Mouse (Mus musculus): ENCODE measurements at regions not wholly inside any gene's neighbourhood (a gene's known extent, or its start where the extent isn't known, plus 50 kb on each side); places are given as distances from the start of the nearest gene placed in this dataset.

DNA sequence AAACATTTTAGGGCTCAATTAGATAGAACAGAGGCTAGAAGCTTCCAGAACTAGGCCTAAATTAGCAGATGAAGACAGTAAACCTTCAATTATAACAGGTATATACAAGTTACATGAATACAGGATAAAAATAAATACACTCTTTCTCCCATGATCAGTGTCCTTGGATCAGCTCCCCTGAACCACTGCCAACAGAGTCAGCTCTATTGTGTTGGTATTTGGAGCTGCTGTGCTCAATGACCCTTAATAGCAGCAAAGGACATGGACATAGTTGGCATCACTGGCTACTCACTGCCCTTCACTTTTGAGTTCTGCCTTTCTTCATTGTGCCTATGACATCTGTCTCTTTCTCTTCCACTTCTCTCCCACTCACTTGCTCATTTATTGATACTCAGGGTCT is 639.1 kb upstream of the 4921530L21Rik start:
- DNase-seq (ENCODE audit: low spot score in 2 of 2) = no peak

DNA sequence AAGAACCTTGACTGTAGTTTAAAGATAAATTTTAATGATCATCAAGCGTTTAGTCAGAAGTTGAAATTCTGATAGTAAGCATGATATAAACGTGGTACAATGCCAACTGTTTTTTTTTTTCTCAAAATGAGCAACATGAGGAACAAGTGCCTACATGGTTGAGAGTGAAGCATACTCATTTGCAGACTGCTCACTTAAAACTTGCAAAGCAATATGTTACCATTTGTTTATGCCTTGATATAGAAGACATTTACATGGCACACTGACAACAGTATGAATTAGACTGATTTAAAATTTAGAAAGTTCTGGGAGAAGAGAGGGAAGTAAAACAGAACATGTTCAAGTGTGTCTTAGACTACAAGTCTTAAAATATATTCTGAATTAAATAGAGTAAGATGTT is 632.2 kb upstream of the 4921530L21Rik start:
- DNase-seq (ENCODE audit: low spot score in 2 of 2) = no peak

DNA sequence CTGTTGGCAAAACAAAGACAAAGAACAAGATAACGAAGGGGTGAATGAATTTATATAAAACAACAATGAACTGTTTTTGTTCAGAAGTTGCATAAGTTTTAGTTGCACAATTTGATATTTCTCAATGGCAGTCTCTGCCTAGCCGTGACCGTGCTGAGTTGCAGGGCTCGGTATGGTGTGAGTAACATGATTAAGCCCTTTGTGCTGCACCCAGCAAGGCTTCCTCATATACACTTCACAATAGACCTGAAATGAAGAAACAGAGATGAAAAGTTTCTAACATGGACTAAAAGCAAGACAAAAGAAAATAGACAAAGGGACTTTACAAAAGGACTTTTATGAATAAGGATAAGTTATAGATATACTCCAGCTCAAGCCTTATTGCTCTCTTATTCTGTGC is 624.9 kb upstream of the 4921530L21Rik start:
- no peak for DNase-seq (ENCODE audit: low spot score in 2 of 2)

DNA sequence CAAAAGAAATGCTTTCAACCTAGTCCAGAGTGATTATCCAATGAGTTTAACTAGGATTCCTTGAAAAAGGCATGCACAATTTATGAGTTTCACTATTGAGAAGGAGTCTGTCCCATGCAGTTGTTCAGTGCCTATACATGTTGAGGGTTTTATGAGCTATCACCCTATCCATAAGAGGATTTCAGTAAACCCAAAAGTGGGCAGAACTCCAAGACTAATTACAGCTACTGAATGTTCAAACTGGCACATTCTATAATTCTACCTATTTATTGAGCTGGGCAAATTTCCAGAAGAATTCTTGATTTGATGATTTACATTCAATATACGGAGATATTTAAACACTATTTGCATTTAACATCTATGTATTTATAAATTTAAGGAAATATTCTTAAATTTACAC is 599.6 kb upstream of the 4921530L21Rik start:
- no peak for DNase-seq (ENCODE audit: low spot score in 2 of 2)

DNA sequence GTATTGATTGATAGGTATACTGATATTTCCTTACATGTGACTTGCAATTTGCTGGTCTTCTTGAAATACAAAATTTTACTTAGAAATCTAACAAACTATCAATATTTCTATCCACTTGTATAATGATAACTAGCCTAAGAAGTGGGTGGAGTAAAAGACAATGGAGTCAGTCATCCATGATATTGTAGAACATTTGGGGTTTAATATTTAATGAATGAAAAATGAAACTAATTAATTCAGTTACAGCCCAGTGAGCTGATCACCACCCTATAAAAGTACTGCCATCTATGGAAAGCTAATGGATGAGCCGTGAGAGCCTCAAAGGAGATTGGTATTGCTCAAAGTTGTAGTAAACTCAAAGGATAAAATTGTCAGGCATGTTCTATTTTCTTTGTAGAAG is 599.0 kb upstream of the 4921530L21Rik start:
- no peak for DNase-seq (ENCODE audit: low spot score in 2 of 2)

DNA sequence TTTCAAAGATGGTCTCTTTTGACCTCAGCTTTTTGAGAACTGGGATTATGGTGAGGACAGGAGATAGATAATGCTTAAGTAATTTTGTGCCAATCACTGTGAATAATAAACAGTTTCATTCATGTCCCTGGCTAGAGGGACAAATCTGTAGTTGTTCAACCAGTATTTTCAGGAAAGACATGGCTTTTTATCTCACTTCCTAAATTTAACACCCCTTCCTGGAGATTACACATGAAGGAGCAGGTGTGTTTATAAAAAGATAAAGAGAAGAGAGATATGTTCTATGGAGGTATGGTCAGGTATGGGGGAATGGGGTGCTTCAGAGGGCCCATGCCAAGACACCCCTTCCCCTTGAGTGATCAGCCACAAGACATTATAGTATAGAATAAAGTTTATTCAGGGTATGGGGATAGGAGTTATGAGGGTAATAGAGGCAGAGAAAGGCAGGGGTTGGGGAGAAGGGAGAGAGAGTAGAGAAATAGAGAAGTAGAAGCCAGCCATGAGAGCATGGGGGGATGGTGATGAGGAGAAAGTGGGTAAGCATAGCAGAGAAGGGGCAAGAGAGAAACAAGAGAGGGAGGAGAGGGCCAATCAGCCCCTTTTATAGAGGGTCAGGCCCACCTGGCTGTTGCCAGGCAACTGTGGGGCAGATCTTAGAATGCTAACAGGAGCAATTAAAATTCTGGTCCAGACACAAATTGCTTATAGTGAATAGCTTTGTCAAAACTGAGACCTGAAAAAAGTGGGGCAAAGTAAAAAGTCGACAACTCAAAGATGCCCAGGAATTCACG is 566.7 kb upstream of the 4921530L21Rik start:
- DNase-seq (ENCODE audit: low spot score in 2 of 2) = no peak

DNA sequence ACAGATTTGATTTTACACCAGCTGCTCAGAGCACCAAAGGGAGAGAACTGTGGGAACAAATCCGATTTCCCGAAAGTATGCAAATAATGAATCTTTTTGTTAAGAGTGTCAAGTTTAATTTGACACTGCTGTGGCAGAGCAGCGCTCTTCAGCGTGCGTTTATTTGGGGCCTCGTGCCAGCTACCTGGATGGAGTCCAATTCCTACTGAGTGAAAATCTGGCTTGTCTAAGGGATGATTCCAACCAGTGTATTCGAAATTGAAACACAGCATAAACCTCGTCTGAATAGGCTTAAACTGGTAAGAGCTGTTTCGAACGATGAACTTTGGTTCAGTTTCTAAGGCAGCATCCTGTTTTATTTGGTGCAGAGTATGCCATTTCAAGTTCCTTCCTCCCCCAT is 524.1 kb upstream of the 4921530L21Rik start:
- DNase-seq (ENCODE audit: low spot score in 2 of 2) = peak; percentile 63 to 64
